ENCODE assay signal across 10 mouse cellular contexts in genomic region chr5:24724805-24725204, GRCm38 (mm10). TPM values are rescaled to one million over a fixed set of nuclear protein-coding genes. Genes with fewer than 3 reads are reported as not detected.
DNase-seq lines count a peak whose midpoint lies in the region; ATAC-seq lines count a peak whose summit lies in the region.
"Had no signal": no experiment of that assay in that cellular context is flagged by ENCODE, and none has a peak within 500 bp of the region (broad histone marks: within the 10 kb centered on the region; RNA-seq: fewer than 3 reads in every experiment).

No protein-coding gene starts in this region.

- H3K27ac ChIP-seq in liver, embryonic 11.5 days (ENCODE audit: low read depth, low read length) = peak overlapping the region; percentile 13; the same call in 1 of the 2 replicates
- no peak overlapping the region for H3K27ac ChIP-seq in forebrain, embryonic 11.5 days (ENCODE audit: low read depth, low read length)
- peak overlapping the region; percentile 75 for H3K27ac ChIP-seq in intestine, embryonic 16.5 days (ENCODE audit: low read length)
- no peak overlapping the region for H3K27ac ChIP-seq in neural tube, embryonic 12.5 days

- no peak overlapping the region for H3K4me2 ChIP-seq in liver, embryonic 11.5 days
- H3K4me2 ChIP-seq in forebrain, embryonic 11.5 days (ENCODE audit: low read depth, low read length, severe bottlenecking) = no peak overlapping the region
- H3K4me2 ChIP-seq in intestine, embryonic 16.5 days (ENCODE audit: low read depth, low read length) = no peak overlapping the region
- no peak overlapping the region for H3K4me2 ChIP-seq in neural tube, embryonic 12.5 days (replicated peaks)

- peaks cover 18% of the 10 kb centered on the region for H3K27me3 ChIP-seq in liver, embryonic 11.5 days (replicated peaks; ENCODE audit: control insufficient read depth, insufficient read depth, low read length)
- H3K27me3 ChIP-seq in forebrain, embryonic 11.5 days (ENCODE audit: control insufficient read depth, insufficient read depth, low read length) = peaks cover 6% of the 10 kb centered on the region
- H3K27me3 ChIP-seq in intestine, embryonic 16.5 days (replicated peaks; ENCODE audit: control insufficient read depth, insufficient read depth, low read length) = no peaks in the 10 kb centered on the region
- peaks cover 13% of the 10 kb centered on the region for H3K27me3 ChIP-seq in neural tube, embryonic 12.5 days (replicated peaks)

- WGBS in liver, embryonic 11.5 days = 49% methylated on average over 5 of the region's 5 CpGs
- 70% methylated on average over 5 of the region's 5 CpGs for WGBS in forebrain, embryonic 11.5 days
- 31% methylated on average over 5 of the region's 5 CpGs for WGBS in intestine, embryonic 16.5 days
- 56% methylated on average over 5 of the region's 5 CpGs for WGBS in neural tube, embryonic 12.5 days

- ATAC-seq in liver, embryonic 11.5 days (replicated peaks; ENCODE audit: low FRiP score) = no peak
- ATAC-seq in forebrain, embryonic 11.5 days (replicated peaks; ENCODE audit: low FRiP score) = no peak
- ATAC-seq in intestine, embryonic 16.5 days = peak; percentile 64; the same call in 1 of the 2 replicates
- peak; percentile 44; the same call in 1 of the 2 replicates for ATAC-seq in neural tube, embryonic 12.5 days (ENCODE audit: low FRiP score, low read depth)

- no peak overlapping the region for H3K4me3 ChIP-seq in liver, embryonic 11.5 days (ENCODE audit: low read depth, low read length)
- H3K4me3 ChIP-seq in forebrain, embryonic 11.5 days (ENCODE audit: low read depth, low read length) = no peak overlapping the region
- H3K4me3 ChIP-seq in intestine, embryonic 16.5 days (ENCODE audit: low read length) = no peak overlapping the region
- H3K4me3 ChIP-seq in neural tube, embryonic 12.5 days = no peak overlapping the region

- peaks cover 15% of the 10 kb centered on the region for H3K4me1 ChIP-seq in liver, embryonic 11.5 days (replicated peaks; ENCODE audit: control insufficient read depth, insufficient read depth, low read length)
- 0 out of 2 replicates have a peak, but pooled peaks cover 2% of the 10 kb centered on the region for H3K4me1 ChIP-seq in forebrain, embryonic 11.5 days (replicated peaks; ENCODE audit: control insufficient read depth, insufficient read depth, low read length)
- H3K4me1 ChIP-seq in intestine, embryonic 16.5 days (ENCODE audit: control insufficient read depth, insufficient read depth, low read length) = peaks cover 32% of the 10 kb centered on the region
- H3K4me1 ChIP-seq in neural tube, embryonic 12.5 days = peaks cover 10% of the 10 kb centered on the region

- no peaks in the 10 kb centered on the region for H3K36me3 ChIP-seq in liver, embryonic 11.5 days (ENCODE audit: control insufficient read depth, insufficient read depth, low read length)
- H3K36me3 ChIP-seq in forebrain, embryonic 11.5 days (ENCODE audit: control insufficient read depth, insufficient read depth, low read length) = no peaks in the 10 kb centered on the region
- no peaks in the 10 kb centered on the region for H3K36me3 ChIP-seq in intestine, embryonic 16.5 days (ENCODE audit: control insufficient read depth, insufficient read depth, low read length)
- no peaks in the 10 kb centered on the region for H3K36me3 ChIP-seq in neural tube, embryonic 12.5 days

- no peak overlapping the region for H3K9ac ChIP-seq in liver, embryonic 11.5 days (ENCODE audit: low read depth, low read length)
- H3K9ac ChIP-seq in forebrain, embryonic 11.5 days (ENCODE audit: low read length) = peak overlapping the region; percentile 14; the same call in 1 of the 2 replicates
- peak overlapping the region; percentile 12 for H3K9ac ChIP-seq in intestine, embryonic 16.5 days (ENCODE audit: low read depth, low read length)
- H3K9ac ChIP-seq in neural tube, embryonic 12.5 days = no peak overlapping the region

- DNase-seq in liver, embryonic 11.5 days (ENCODE audit: low spot score) = no peak
- no peak for DNase-seq in liver
- no peak for DNase-seq in forebrain, embryonic 11.5 days (ENCODE audit: low spot score)
- no peak for DNase-seq in thymus, postnatal 4 days
- no peak for DNase-seq in cerebellum, adult 18-20 months
- no peak for DNase-seq in left cerebral cortex, adult 18-20 months (ENCODE audit: low spot score in 2 of 2)

- no peaks in the 10 kb centered on the region for H3K9me3 ChIP-seq in liver, embryonic 11.5 days (ENCODE audit: control insufficient read depth, low read length)
- no peaks in the 10 kb centered on the region for H3K9me3 ChIP-seq in forebrain, embryonic 11.5 days (ENCODE audit: control insufficient read depth, low read length)
- no peaks in the 10 kb centered on the region for H3K9me3 ChIP-seq in intestine, embryonic 16.5 days (ENCODE audit: control insufficient read depth, low read length)
- H3K9me3 ChIP-seq in neural tube, embryonic 12.5 days = no peaks in the 10 kb centered on the region

RNA-seq across cellular contexts. Expression of gene Wdr86, which starts 5.7 kb away (rescaled TPM):
- 9.8 and 11.2 TPM in 2 replicates for polyA plus RNA-seq in liver, embryonic 11.5 days (2014; fragmentation: Nextera tagmentation; extraction: Ambion mirVana)
- polyA plus RNA-seq in forebrain, embryonic 11.5 days (2014; fragmentation: Nextera tagmentation; extraction: Ambion mirVana) = 13.6 and 16.1 TPM in 2 replicates
- 6.8 and 8.4 TPM in 2 replicates for polyA plus RNA-seq in intestine, embryonic 16.5 days (2015; fragmentation: Nextera tagmentation; extraction: Ambion mirVana)
- polyA plus RNA-seq in neural tube, embryonic 12.5 days (2016; fragmentation: Nextera tagmentation; extraction: Ambion mirVana) = 8.7 and 8.8 TPM in 2 replicates
- total RNA-seq in left cerebral cortex, adult 18-20 months (2021) = 1 to 10 TPM in 1 of 2 experiments, under 1 TPM in 1; 0.56 to 1.0 TPM

RNA-seq across cellular contexts. Expression of gene Crygn, which starts 33.0 kb away (rescaled TPM):
- not detected in 2 replicates for polyA plus RNA-seq in liver, embryonic 11.5 days (2014; fragmentation: Nextera tagmentation; extraction: Ambion mirVana)
- polyA plus RNA-seq in forebrain, embryonic 11.5 days (2014; fragmentation: Nextera tagmentation; extraction: Ambion mirVana) = not detected in 2 replicates
- 1.0 and 1.4 TPM in 2 replicates for polyA plus RNA-seq in intestine, embryonic 16.5 days (2015; fragmentation: Nextera tagmentation; extraction: Ambion mirVana)
- polyA plus RNA-seq in neural tube, embryonic 12.5 days (2016; fragmentation: Nextera tagmentation; extraction: Ambion mirVana) = 1.9 TPM in 1 of 2 replicates, not detected in the other
- total RNA-seq in left cerebral cortex, adult 18-20 months (2021) = not detected
- total RNA-seq: gastrocnemius, adult 8-10 months; left cerebral cortex, postnatal 25 days had no signal

RNA-seq across cellular contexts. Expression of gene Nub1, which starts 39.5 kb away (rescaled TPM):
- 26.6 and 29.1 TPM in 2 replicates for polyA plus RNA-seq in liver, embryonic 11.5 days (2014; fragmentation: Nextera tagmentation; extraction: Ambion mirVana)
- polyA plus RNA-seq in forebrain, embryonic 11.5 days (2014; fragmentation: Nextera tagmentation; extraction: Ambion mirVana) = 33.9 and 34.0 TPM in 2 replicates
- polyA plus RNA-seq in intestine, embryonic 16.5 days (2015; fragmentation: Nextera tagmentation; extraction: Ambion mirVana) = 26.7 and 28.1 TPM in 2 replicates
- polyA plus RNA-seq in neural tube, embryonic 12.5 days (2016; fragmentation: Nextera tagmentation; extraction: Ambion mirVana) = 39.8 and 44.2 TPM in 2 replicates
- 10 to 100 TPM; 78.7 to 84.1 TPM for total RNA-seq in left cerebral cortex, adult 18-20 months (2021)

Comparison
In these comparisons a context has a peak if more than half of its experiments do, and no peak if none do; other contexts are left out.
1. ATAC-seq: peak in intestine, embryonic 16.5 days (single experiment) and neural tube, embryonic 12.5 days (single experiment); none in liver, embryonic 11.5 days (single experiment) and forebrain, embryonic 11.5 days (single experiment).
2. H3K27ac ChIP-seq: peak in liver, embryonic 11.5 days (single experiment) and intestine, embryonic 16.5 days (single experiment); none in forebrain, embryonic 11.5 days (single experiment) and neural tube, embryonic 12.5 days (single experiment).
3. H3K9ac ChIP-seq: peak in forebrain, embryonic 11.5 days (single experiment) and intestine, embryonic 16.5 days (single experiment); none in liver, embryonic 11.5 days (single experiment) and neural tube, embryonic 12.5 days (single experiment).